Mouse (Mus musculus) CH12.LX (cell line): ENCODE data around the gene Casq2. TPM values are rescaled to one million over a fixed set of nuclear protein-coding genes. Genes with fewer than 3 reads are reported as not detected.

Experiments used
- DNase-seq: peaks from one replicate; pipeline ENCODE4 v3.0.0-alpha.2; 2013; ENCODE audit errors: extremely low read depth
- H3K27ac ChIP-seq: 2 replicates; pipeline ENCODE4 v1.5.1; 2012; ENCODE audit warnings: low read depth, mild to moderate bottlenecking, control low read depth, moderate library complexity; ENCODE audit not compliant: insufficient read depth
- H3K27me3 ChIP-seq: replicated peaks from 2 replicates; pipeline ENCODE3; 2012; ENCODE audit warnings: inconsistent platforms
- H3K36me3 ChIP-seq, 2 experiments: replicated peaks in 1 of 2; 2 replicates each; pipeline versions ENCODE3 to v1.6.1; 2012; ENCODE audit warnings: inconsistent platforms in 1 of 2, low read length in 1 of 2, mild to moderate bottlenecking in 1 of 2, mixed read lengths in 1 of 2, moderate library complexity in 1 of 2; ENCODE audit not compliant: control insufficient read depth in 1 of 2, insufficient read depth in 1 of 2
- H3K4me1 ChIP-seq, 2 experiments: 2 replicates each; pipeline ENCODE4 v1.6.1; 2012; ENCODE audit warnings: inconsistent platforms in 1 of 2, moderate library complexity in 1 of 2; ENCODE audit not compliant: insufficient read depth in 2 of 2, control insufficient read depth in 1 of 2
- H3K4me2 ChIP-seq: 2 replicates; pipeline ENCODE4 v1.6.1; 2012; ENCODE audit warnings: low read depth, mild to moderate bottlenecking, control low read depth; ENCODE audit not compliant: poor library complexity, insufficient read depth, severe bottlenecking
- H3K4me3 ChIP-seq, 3 experiments: fragments of 150-350 bp in 1 of 3; sonication (generic) in 1 of 3; replicated peaks in 1 of 3; 2 replicates each; pipeline versions ENCODE3 to v1.5.1; 2011 to 2012; ENCODE audit warnings: low read depth in 2 of 3, low read length in 2 of 3, mild to moderate bottlenecking in 2 of 3, moderate library complexity in 2 of 3, control low read depth in 1 of 3, improper control_type of control experiment in 1 of 3, inconsistent platforms in 1 of 3, mixed read lengths in 1 of 3; ENCODE audit not compliant: poor library complexity in 1 of 3
- H3K79me2 ChIP-seq: replicated peaks from 2 replicates; pipeline ENCODE4 v1.6.1; 2012; ENCODE audit warnings: mild to moderate bottlenecking, moderate library complexity; ENCODE audit not compliant: control insufficient read depth, poor library complexity, insufficient read depth, severe bottlenecking; ENCODE audit errors: extremely low read depth
- H3K9ac ChIP-seq: 2 replicates; pipeline ENCODE4 v1.6.1; 2012; ENCODE audit warnings: low read depth, mild to moderate bottlenecking, control low read depth, moderate library complexity; ENCODE audit not compliant: insufficient read depth
- H3K9me3 ChIP-seq: replicated peaks from 2 replicates; pipeline ENCODE3; 2012; ENCODE audit warnings: low read length, inconsistent platforms, mixed read lengths
- CHD2 ChIP-seq: IDR thresholded peaks from 2 replicates; pipeline ENCODE4 v1.6.1; 2011; ENCODE audit warnings: low read length, improper control_type of control experiment
- GABPA ChIP-seq: IDR thresholded peaks from 2 replicates; pipeline ENCODE4 v1.6.1; 2012; ENCODE audit warnings: low read depth, low read length, improper control_type of control experiment, inconsistent platforms; ENCODE audit not compliant: insufficient replicate concordance
- JUN ChIP-seq: IDR thresholded peaks from 2 replicates; pipeline ENCODE4 v1.6.1; 2011; ENCODE audit warnings: low read depth, mild to moderate bottlenecking, low read length, improper control_type of control experiment, moderate library complexity; ENCODE audit not compliant: insufficient read depth
- MAFK ChIP-seq: IDR thresholded peaks from 2 replicates; pipeline ENCODE4 v1.6.1; 2011; ENCODE audit warnings: low read length, improper control_type of control experiment; ENCODE audit not compliant: insufficient replicate concordance
- MAX ChIP-seq: IDR thresholded peaks from 2 replicates; pipeline ENCODE4 v1.6.1; 2011; ENCODE audit warnings: low read length, improper control_type of control experiment
- MYC ChIP-seq: IDR thresholded peaks from 2 replicates; pipeline ENCODE4 v1.6.1; 2011; ENCODE audit warnings: low read depth, mild to moderate bottlenecking, improper control_type of control experiment, low read length
- NRF1 ChIP-seq: IDR thresholded peaks from 2 replicates; pipeline ENCODE4 v1.6.1; 2014; ENCODE audit warnings: low read depth, mild to moderate bottlenecking, inconsistent platforms, low read length, improper control_type of control experiment, moderate library complexity
- PAX5 ChIP-seq: IDR thresholded peaks from 2 replicates; pipeline ENCODE4 v1.6.1; 2012; ENCODE audit warnings: low read length, inconsistent platforms, mixed read lengths
- RAD21 ChIP-seq: IDR thresholded peaks from 2 replicates; pipeline ENCODE4 v1.6.1; 2011; ENCODE audit warnings: low read depth, mild to moderate bottlenecking, low read length, improper control_type of control experiment, moderate library complexity
- TCF12 ChIP-seq: IDR thresholded peaks from 2 replicates; pipeline ENCODE4 v1.6.1; 2014; ENCODE audit warnings: low read depth, mild to moderate bottlenecking, inconsistent platforms, low read length, improper control_type of control experiment
- UBTF ChIP-seq: IDR thresholded peaks from 2 replicates; pipeline ENCODE4 v1.6.1; 2012; ENCODE audit warnings: low read depth, mild to moderate bottlenecking, inconsistent platforms, low read length, improper control_type of control experiment, moderate library complexity
- ZC3H11A ChIP-seq: IDR thresholded peaks from 2 replicates; pipeline ENCODE4 v1.6.1; 2012; ENCODE audit warnings: low read depth, mild to moderate bottlenecking, inconsistent platforms, low read length, improper control_type of control experiment
- dilution Hi-C: fragments of 300-500 bp; cut with MboI; formaldehyde crosslinking; loops from 2 replicates; pipeline ENCODE4 v1.14.3; 2020; ENCODE audit warnings: low sequenced_read_pairs; ENCODE audit not compliant: extremely low pct_unique_long_range_greater_than_20kb, extremely low pct_ligation_motif_present
- in situ Hi-C: fragments of 300-500 bp; cut with MboI; formaldehyde crosslinking; loops from 3 replicates; pipeline ENCODE4 v1.14.3; 2019; ENCODE audit warnings: low sequenced_read_pairs, low pct_ligation_motif_present, low pct_unique_long_range_greater_than_20kb, mixed read lengths
- polyA plus RNA-seq: library from polyadenylated mRNA; unstranded; fragments of >175 nt; gene quantifications from 2 replicates; pipeline ENCODE4 v1.2.1, GENCODE M21; 2012; ENCODE audit warnings: low read depth; ENCODE audit not compliant: insufficient read length
- total RNA-seq, 2 experiments: library from RNA; depleted of rRNA; stranded (reverse); fragments of 300-350 nt in 1 of 2; fragments of >200 nt in 1 of 2; gene quantifications; 2 replicates each; pipeline ENCODE4 v1.2.3; 2012 to 2014

Gene Casq2
- total and polyA plus RNA-seq, 3 experiments = not detected

DNA sequence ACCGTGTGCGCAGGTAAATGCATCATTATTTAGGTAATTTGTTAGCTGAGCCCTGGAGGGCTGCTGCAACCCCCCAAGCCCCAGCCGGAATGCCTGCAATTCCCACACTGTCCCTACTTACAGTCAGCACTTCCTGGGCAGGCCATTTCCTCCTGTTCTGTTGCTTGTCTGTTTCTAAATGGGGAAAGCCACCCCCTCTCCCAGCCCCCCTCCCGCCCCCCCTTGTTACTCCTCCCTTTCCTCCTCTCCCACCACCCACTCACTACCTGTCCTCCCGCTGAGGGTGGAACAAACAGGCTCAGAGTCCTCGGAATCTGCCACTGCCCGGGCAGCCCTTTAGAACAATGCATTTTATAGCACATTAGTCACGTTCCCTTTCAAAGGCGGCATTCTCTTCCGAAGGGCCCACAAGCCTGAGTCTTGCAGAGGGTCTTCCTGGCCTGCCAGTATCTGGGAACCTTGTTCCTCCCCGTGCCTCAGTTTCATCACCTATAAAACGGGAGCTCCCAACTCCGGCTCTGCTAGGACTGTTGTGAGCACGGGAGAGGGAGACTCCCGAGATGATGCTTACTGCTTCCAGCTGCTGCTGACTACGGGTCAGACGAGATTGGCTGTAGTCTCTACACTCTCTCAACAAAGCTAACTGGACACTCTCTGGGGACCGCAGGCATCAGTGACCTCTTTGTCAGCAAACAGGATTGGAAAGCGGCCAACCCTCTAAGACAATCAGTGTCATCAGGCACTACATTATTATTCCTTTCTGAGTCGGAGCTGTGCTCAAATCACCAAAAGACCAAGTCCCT, 107.5 kb downstream of the Casq2 start:
- Histone ChIP-seq H3K4me1 (peaks cover 0 to 20% of the 10 kb centered on the region in 2 experiments; a peak in 2 of 4 replicates), H3K27ac (no peak overlapping the region), H3K4me3 (no peak overlapping the region), H3K27me3 (no peaks in the 10 kb centered on the region), H3K36me3 (no peaks in the 10 kb centered on the region), H3K9me3 (no peaks in the 10 kb centered on the region), H3K4me2 (no peak overlapping the region), H3K79me2 (no peaks in the 10 kb centered on the region), H3K9ac (no peak overlapping the region)
- no peak for DNase-seq
- TF ChIP-seq CHD2 = no peak
- TF ChIP-seq UBTF = no peak
- no peak for TF ChIP-seq MYC
- no peak for TF ChIP-seq GABPA
- no peak for TF ChIP-seq MAX
- no peak for TF ChIP-seq TCF12
- TF ChIP-seq RAD21 = no peak
- TF ChIP-seq ZC3H11A = no peak
- TF ChIP-seq NRF1 = no peak
- no peak for TF ChIP-seq PAX5
- no peak for TF ChIP-seq MAFK
- in situ Hi-C loops (no loop called here), dilution Hi-C loops (no loop called here)

GRCm38 (mm10) chr3:102194291-102195051, 108.3 kb downstream of the Casq2 start:
- TF ChIP-seq JUN = no peak
- Histone ChIP-seq H3K4me2 (no peak overlapping the region), H3K4me3 (no peak overlapping the region), H3K36me3 (no peaks in the 10 kb centered on the region), H3K27ac (no peak overlapping the region), H3K4me1 (peaks cover 0 to 28% of the 10 kb centered on the region in 2 experiments; a peak in 2 of 4 replicates), H3K9ac (no peak overlapping the region), H3K79me2 (no peaks in the 10 kb centered on the region), H3K9me3 (no peaks in the 10 kb centered on the region), H3K27me3 (no peaks in the 10 kb centered on the region)
- dilution Hi-C loops (no loop called here), in situ Hi-C loops (no loop called here)
- DNase-seq = no peak
